Mouse (Mus musculus) kidney, embryonic 16.5 days (tissue): ENCODE data around the gene Wnt9b. TPM values are rescaled to one million over a fixed set of nuclear protein-coding genes. Genes with fewer than 3 reads are reported as not detected.
"Not testable (repeated sequence)": the region's sequence is repeated elsewhere in the genome, so short reads cannot be mapped to it uniquely, and the experiment has no call there.

Experiments
- ATAC-seq: fragments of 200-750 bp; cut with Nextera tagmentation; 2 replicates; pipeline ENCODE4 v1.8.0; 2017; ENCODE audit warnings: moderate TSS enrichment; ENCODE audit not compliant: low FRiP score, low TSS enrichment
- H3K27ac ChIP-seq: fragments of 300-500 bp; sonication (generic); 2 replicates; pipeline ENCODE4 v1.5.1; 2014; ENCODE audit warnings: low read length
- H3K27me3 ChIP-seq: fragments of 300-500 bp; sonication (generic); 2 replicates; pipeline ENCODE4 v1.6.1; 2014; ENCODE audit warnings: low read length, control low read depth, mixed read lengths; ENCODE audit not compliant: insufficient read depth
- H3K36me3 ChIP-seq: fragments of 300-500 bp; sonication (generic); 2 replicates; pipeline ENCODE4 v1.6.1; 2014; ENCODE audit warnings: low read length, control low read depth, mixed read lengths; ENCODE audit not compliant: insufficient read depth
- H3K4me1 ChIP-seq: fragments of 300-500 bp; sonication (generic); 2 replicates; pipeline ENCODE4 v1.6.1; 2014; ENCODE audit warnings: low read length, control low read depth, mixed read lengths; ENCODE audit not compliant: insufficient read depth
- H3K4me2 ChIP-seq: fragments of 300-500 bp; sonication (generic); replicated peaks from 2 replicates; pipeline ENCODE4 v1.6.1; 2014; ENCODE audit warnings: low read depth, low read length
- H3K4me3 ChIP-seq: fragments of 300-500 bp; sonication (generic); 2 replicates; pipeline ENCODE4 v1.5.1; 2014; ENCODE audit warnings: mild to moderate bottlenecking, low read length
- H3K9ac ChIP-seq: fragments of 300-500 bp; sonication (generic); replicated peaks from 2 replicates; pipeline ENCODE4 v1.6.1; 2014; ENCODE audit warnings: low read length
- H3K9me3 ChIP-seq: fragments of 300-500 bp; sonication (generic); 2 replicates; pipeline ENCODE4 v1.6.1; 2016; ENCODE audit warnings: low read length, control low read depth
- WGBS: fragments of 180-500 bp; shearing (Covaris S2); extraction: QIAGEN DNeasy Blood & Tissue Kit; methylation state at CpG from one replicate; pipeline ENCODE4 v1.1.7; 2014; 5-methylcytosine and 5-hydroxymethylcytosine counted together
- polyA plus RNA-seq: library from polyadenylated mRNA; unstranded; fragments of >200 nt; fragmentation: Nextera tagmentation; extraction: Ambion mirVana; gene quantifications from 2 replicates; pipeline ENCODE4 v1.2.1, GENCODE M21; 2015

The Wnt9b gene
- polyA plus RNA-seq, 1 experiment from 2014 or later, result 8.9 TPM

DNA sequence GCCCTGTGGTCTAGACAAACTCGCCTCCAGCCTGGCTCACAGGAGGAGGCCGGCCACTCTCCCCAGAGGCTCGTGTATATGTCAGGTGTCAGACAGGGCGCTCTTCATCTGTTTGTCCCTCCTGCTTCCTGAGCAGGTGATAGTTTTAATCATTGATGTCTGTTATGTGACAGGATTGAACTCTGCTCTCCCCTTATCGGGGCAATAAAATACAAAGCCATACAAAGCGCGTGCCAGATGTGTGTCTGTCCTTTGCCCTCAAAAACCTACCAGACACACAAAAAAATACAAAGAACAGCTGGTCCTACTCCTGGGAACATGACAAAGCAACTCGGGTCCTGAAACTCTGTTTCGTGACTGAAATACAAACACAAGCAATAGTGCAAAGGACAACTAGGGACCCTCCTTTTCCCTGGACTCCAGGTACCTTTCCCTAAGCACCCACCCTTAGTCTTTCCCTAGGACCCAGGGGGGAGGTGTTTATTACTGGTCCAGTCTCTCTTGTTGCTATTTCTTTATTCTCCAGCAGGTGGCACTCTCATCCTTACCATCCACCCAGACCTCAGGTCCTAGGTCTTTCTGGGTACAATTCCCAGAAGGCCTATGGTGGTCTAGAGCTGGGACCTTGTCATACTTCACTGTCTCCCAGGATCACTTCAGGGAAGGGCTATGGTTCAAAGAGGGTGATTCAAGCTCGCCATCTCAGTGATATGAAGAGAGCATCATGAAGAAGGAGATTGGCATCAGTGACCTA lies 14.0 kb upstream of the Wnt9b start:
- Histone ChIP-seq H3K9me3 (peaks cover 5% of the 10 kb centered on the region), H3K4me1 (no peaks in the 10 kb centered on the region), H3K27ac (no peak overlapping the region), H3K4me3 (no peak overlapping the region), H3K27me3 (peaks cover 12% of the 10 kb centered on the region; the same call in 1 of the 2 replicates), H3K4me2 (no peak overlapping the region), H3K9ac (no peak overlapping the region), H3K36me3 (no peaks in the 10 kb centered on the region)
- 0 out of 2 replicates have a peak, but pooled peaks have one; percentile 12 for ATAC-seq
- 16% methylated on average over 10 of the region's 10 CpGs for WGBS

DNA sequence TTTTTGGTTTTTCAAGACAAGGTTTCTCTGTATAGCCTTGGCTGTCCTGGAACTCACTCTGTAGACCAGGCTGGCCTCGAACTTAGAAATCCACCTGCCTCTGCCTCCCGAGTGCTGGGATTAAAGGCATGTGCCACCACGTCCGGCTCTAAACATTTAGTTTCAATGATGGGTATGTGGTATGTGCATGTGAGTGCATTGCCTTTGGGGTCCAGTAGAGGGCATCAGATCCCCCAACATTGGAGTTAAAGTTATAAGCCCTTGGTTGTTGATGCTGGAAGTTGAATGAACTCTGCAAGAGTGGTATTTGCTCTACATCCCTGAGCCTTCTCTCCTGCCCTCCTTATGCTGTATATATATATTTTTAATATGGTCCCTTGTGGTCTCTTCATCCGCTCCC lies 11.3 kb upstream of the Wnt9b start:
- H3K4me1 ChIP-seq, H3K27ac ChIP-seq, H3K9me3 ChIP-seq, H3K9ac ChIP-seq, H3K4me2 ChIP-seq, H3K36me3 ChIP-seq, ATAC-seq, H3K4me3 ChIP-seq: not testable (repeated sequence)
- peaks cover 12% of the 10 kb centered on the region; the same call in 1 of the 2 replicates for H3K27me3 ChIP-seq
- 94% methylated on average over 4 of the region's 5 CpGs for WGBS

- no peaks in the 10 kb centered on the region for H3K36me3 ChIP-seq
- H3K4me3 ChIP-seq, result no peak overlapping the region
- H3K4me1 ChIP-seq, result no peaks in the 10 kb centered on the region
- H3K27ac ChIP-seq, result no peak overlapping the region
- H3K27me3 ChIP-seq, result peaks cover 11% of the 10 kb centered on the region; the same call in 1 of the 2 replicates
- no peak overlapping the region for H3K9ac ChIP-seq
- WGBS, result 48% methylated on average over 7 of the region's 7 CpGs
- no peak overlapping the region for H3K4me2 ChIP-seq
- H3K9me3 ChIP-seq, result peaks cover 5% of the 10 kb centered on the region
- ATAC-seq, result no peak
Measured at GRCm38 (mm10) chr11:103760101-103760500, 10.5 kb upstream of the Wnt9b start.

- H3K36me3 ChIP-seq, result no peaks in the 10 kb centered on the region
- peaks cover 5% of the 10 kb centered on the region for H3K9me3 ChIP-seq
- H3K27ac ChIP-seq, result no peak overlapping the region
- peaks cover 10% of the 10 kb centered on the region for H3K27me3 ChIP-seq
- no peak overlapping the region for H3K4me2 ChIP-seq
- H3K9ac ChIP-seq, result no peak overlapping the region
- 0 out of 2 replicates have a peak, but pooled peaks have one; percentile 19 for ATAC-seq
- 7% methylated on average over 6 of the region's 6 CpGs for WGBS
- no peak overlapping the region for H3K4me3 ChIP-seq
- H3K4me1 ChIP-seq, result no peaks in the 10 kb centered on the region
Measured at GRCm38 (mm10) chr11:103758706-103759105, 9.1 kb upstream of the Wnt9b start.

GRCm38 (mm10) chr11:103758054-103758453 lies 8.4 kb upstream of the Wnt9b start:
- Histone ChIP-seq H3K9me3 (peaks cover 5% of the 10 kb centered on the region), H3K36me3 (no peaks in the 10 kb centered on the region), H3K4me1 (no peaks in the 10 kb centered on the region), H3K27me3 (peaks cover 11% of the 10 kb centered on the region), H3K9ac (no peak overlapping the region), H3K4me2 (no peak overlapping the region), H3K27ac (no peak overlapping the region), H3K4me3 (no peak overlapping the region)
- 49% methylated on average over 11 of the region's 11 CpGs for WGBS
- no peak for ATAC-seq

GRCm38 (mm10) chr11:103750612-103751011 lies 991 bp upstream of the Wnt9b start:
- Histone ChIP-seq H3K36me3 (no peaks in the 10 kb centered on the region), H3K4me2 (no peak overlapping the region), H3K27ac (no peak overlapping the region), H3K4me3 (no peak overlapping the region), H3K9ac (no peak overlapping the region), H3K4me1 (peaks cover 20% of the 10 kb centered on the region), H3K27me3 (peaks cover 80% of the 10 kb centered on the region), H3K9me3 (no peaks in the 10 kb centered on the region)
- 34% methylated on average over 3 of the region's 3 CpGs for WGBS
- no peak for ATAC-seq

DNA sequence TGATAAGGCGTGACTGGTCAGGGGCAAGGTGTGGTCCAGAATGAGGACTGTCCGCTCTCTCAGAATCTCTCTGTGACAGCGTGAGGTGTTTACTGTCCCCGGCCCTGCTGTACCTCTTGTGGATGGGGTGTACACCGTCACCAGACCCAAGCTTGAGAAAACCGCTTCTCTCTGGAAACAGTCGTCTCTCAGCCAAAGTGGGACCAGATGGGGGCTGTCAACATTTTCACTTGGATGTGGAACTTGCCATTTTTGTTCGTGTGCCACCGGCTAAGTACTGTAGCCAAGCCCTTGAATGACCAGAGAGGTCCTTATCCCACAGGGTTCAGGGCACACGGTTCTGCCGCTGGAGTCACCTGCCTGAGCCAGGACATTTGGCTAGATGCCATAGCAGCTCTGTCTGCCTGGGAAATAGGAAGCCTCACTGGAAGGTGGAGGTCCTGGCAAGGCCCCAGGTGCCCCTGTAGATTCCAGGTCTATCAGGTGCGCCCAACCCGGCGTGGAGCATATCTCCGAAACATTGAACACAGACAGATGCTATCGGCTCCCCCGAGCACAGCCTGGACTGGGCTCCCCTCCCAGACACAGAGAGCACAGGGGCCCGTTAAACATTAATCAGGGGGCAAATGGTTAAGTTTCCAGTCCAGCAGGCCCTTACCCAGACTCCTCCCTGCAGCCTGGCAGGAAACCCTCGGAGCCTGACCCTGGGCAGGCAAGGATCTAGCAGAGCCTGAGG lies 14.4 kb downstream of the Wnt9b start:
- H3K4me1 ChIP-seq, result peaks cover 23% of the 10 kb centered on the region
- peak overlapping the region; percentile 31 for H3K4me2 ChIP-seq
- no peak overlapping the region; the same call in 1 of the 2 replicates for H3K9ac ChIP-seq
- H3K9me3 ChIP-seq, result no peaks in the 10 kb centered on the region
- H3K27me3 ChIP-seq, result peaks cover 14% of the 10 kb centered on the region
- 54% methylated on average over 19 of the region's 19 CpGs for WGBS
- ATAC-seq, result peak; percentile 94
- no peaks in the 10 kb centered on the region for H3K36me3 ChIP-seq
- H3K27ac ChIP-seq, result peak overlapping the region; percentile 75
- no peak overlapping the region for H3K4me3 ChIP-seq

DNA sequence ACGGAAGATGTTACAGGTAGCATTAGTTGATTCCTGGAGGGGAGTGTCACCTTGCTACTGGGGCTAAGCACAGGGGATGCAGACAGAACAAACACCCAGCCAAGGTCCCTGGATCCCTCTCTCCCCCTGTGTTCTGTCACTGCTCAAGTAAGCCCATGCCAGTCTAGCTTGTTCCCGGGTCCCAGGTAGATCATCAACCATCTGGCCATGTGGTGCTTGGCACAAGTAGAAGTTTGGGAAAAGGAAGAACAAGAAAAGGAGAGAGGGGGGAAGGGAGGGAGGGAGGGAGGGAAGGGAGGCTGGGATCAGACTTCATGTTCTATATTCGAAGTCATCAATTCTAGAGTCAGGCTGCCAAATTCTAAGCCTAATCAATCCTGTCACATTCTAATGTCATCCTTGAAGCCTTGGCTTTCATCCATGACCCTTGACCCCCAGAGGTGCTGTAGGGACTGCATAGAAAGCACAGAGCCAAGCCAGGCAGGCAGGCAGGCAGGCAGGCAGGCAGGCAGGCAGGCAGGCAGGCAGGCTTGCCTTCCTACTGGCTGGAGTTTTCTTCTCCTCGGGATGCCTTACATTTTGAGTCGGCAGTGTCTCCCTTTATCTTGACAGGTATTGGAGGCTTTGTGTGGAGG lies 15.1 kb downstream of the Wnt9b start:
- 58% methylated on average over 5 of the region's 5 CpGs for WGBS
- Histone ChIP-seq H3K27ac (peak overlapping the region; percentile 75), H3K4me1 (peaks cover 23% of the 10 kb centered on the region), H3K4me3 (no peak overlapping the region), H3K4me2 (no peak overlapping the region), H3K27me3 (peaks cover 17% of the 10 kb centered on the region), H3K9ac (no peak overlapping the region; the same call in 1 of the 2 replicates), H3K9me3 (no peaks in the 10 kb centered on the region), H3K36me3 (no peaks in the 10 kb centered on the region)
- no peak for ATAC-seq

GRCm38 (mm10) chr11:103733961-103734360 lies 15.7 kb downstream of the Wnt9b start:
- Histone ChIP-seq H3K4me2 (no peak overlapping the region), H3K27ac (no peak overlapping the region; the same call in 1 of the 2 replicates), H3K9ac (no peak overlapping the region), H3K9me3 (no peaks in the 10 kb centered on the region), H3K36me3 (no peaks in the 10 kb centered on the region), H3K4me3 (no peak overlapping the region), H3K4me1 (peaks cover 23% of the 10 kb centered on the region), H3K27me3 (peaks cover 16% of the 10 kb centered on the region)
- ATAC-seq, result no peak
- WGBS, result 74% methylated on average over 2 of the region's 2 CpGs
